Mouse (Mus musculus): Measurements from ENCODE around the gene C2cd4a. TPM values are rescaled to one million over a fixed set of nuclear protein-coding genes. Genes with fewer than 3 reads are reported as not detected.

C2cd4a gene
- polyA plus RNA-seq, 1 experiment from 2014 or later: 0.46 TPM

DNA sequence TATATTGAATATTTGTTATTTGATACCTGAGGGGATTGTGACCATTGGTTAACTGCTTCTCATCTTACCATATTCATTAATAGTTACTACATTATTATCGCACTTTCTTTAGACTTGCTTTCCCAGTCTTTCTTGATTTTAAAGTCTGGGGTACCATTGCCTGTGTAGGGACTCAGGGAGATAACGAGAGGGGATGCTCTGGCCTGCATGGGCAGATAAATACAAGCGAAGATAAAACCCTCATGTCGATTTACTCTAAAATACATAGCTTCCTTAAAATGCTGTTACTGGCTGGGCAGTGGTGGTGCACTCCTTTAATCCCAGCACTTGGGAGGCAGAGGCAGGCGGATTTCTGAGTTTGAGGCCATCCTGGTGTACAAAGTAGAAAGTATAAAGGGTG is 31.2 kb upstream of the C2cd4a start:
- H3K4me1 ChIP-seq (ENCODE audit: control insufficient read depth, insufficient read depth, low read depth, low read length): no peaks in the 10 kb centered on the region
- H3K4me3 ChIP-seq (ENCODE audit: low read length): no peak overlapping the region
- no peaks in the 10 kb centered on the region for H3K9me3 ChIP-seq (ENCODE audit: control insufficient read depth, low read length)
- no peak overlapping the region for H3K9ac ChIP-seq (ENCODE audit: low read depth, low read length)
- H3K36me3 ChIP-seq (ENCODE audit: control insufficient read depth, insufficient read depth, low read length): no peaks in the 10 kb centered on the region
- no peak overlapping the region for H3K4me2 ChIP-seq (ENCODE audit: low read length)
- WGBS: 92% methylated on average over 5 of the region's 5 CpGs
- no peak for ATAC-seq
- no peaks in the 10 kb centered on the region for H3K27me3 ChIP-seq (replicated peaks; ENCODE audit: control insufficient read depth, insufficient read depth, low read length)
- H3K27ac ChIP-seq (ENCODE audit: low read depth, low read length): no peak overlapping the region

- H3K27ac ChIP-seq (ENCODE audit: low read depth, low read length): no peak overlapping the region
- no peaks in the 10 kb centered on the region for H3K9me3 ChIP-seq (ENCODE audit: control insufficient read depth, low read length)
- H3K4me3 ChIP-seq (ENCODE audit: low read length): no peak overlapping the region
- ATAC-seq: no peak
- no peak overlapping the region for H3K9ac ChIP-seq (ENCODE audit: low read depth, low read length)
- H3K4me1 ChIP-seq (ENCODE audit: control insufficient read depth, insufficient read depth, low read depth, low read length): no peaks in the 10 kb centered on the region
- H3K27me3 ChIP-seq (replicated peaks; ENCODE audit: control insufficient read depth, insufficient read depth, low read length): no peaks in the 10 kb centered on the region
- peaks cover under 1% of the 10 kb centered on the region; the same call in 1 of the 2 replicates for H3K36me3 ChIP-seq (ENCODE audit: control insufficient read depth, insufficient read depth, low read length)
- no peak overlapping the region for H3K4me2 ChIP-seq (ENCODE audit: low read length)
- 94% methylated on average over 2 of the region's 2 CpGs for WGBS
Observed at GRCm38 (mm10) chr9:67860273-67860672, 28.1 kb upstream of the C2cd4a start.

DNA sequence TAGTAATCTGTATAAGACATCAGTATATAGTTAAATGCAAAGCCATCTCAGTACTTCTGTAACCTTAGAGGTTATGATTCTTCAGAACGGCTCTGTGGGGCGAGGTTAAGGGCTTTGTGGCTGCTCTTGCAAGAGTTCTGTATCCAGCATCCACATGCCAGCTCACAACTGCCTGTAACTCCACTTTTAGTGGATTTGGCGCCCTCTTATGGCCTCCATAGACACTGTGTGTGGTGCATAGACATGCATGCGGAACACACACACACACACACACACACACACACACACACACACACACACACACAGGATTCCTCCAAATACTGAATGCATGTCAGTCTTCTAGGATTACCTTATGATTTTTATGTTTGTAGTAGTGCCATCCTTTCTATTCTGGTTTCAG is 19.0 kb upstream of the C2cd4a start:
- peaks cover 7% of the 10 kb centered on the region; the same call in 1 of the 2 replicates for H3K36me3 ChIP-seq (ENCODE audit: control insufficient read depth, insufficient read depth, low read length)
- no peaks in the 10 kb centered on the region for H3K9me3 ChIP-seq (ENCODE audit: control insufficient read depth, low read length)

GRCm38 (mm10) chr9:67849846-67850245 is 17.7 kb upstream of the C2cd4a start:
- Histone ChIP-seq H3K4me1 (ENCODE audit: control insufficient read depth, insufficient read depth, low read depth, low read length) (no peaks in the 10 kb centered on the region), H3K36me3 (ENCODE audit: control insufficient read depth, insufficient read depth, low read length) (peaks cover 2% of the 10 kb centered on the region; the same call in 1 of the 2 replicates), H3K4me2 (ENCODE audit: low read length) (no peak overlapping the region), H3K9ac (ENCODE audit: low read depth, low read length) (no peak overlapping the region), H3K4me3 (ENCODE audit: low read length) (no peak overlapping the region), H3K27ac (ENCODE audit: low read depth, low read length) (no peak overlapping the region), H3K9me3 (ENCODE audit: control insufficient read depth, low read length) (no peaks in the 10 kb centered on the region), H3K27me3 (replicated peaks; ENCODE audit: control insufficient read depth, insufficient read depth, low read length) (no peaks in the 10 kb centered on the region)
- 95% methylated on average over 3 of the region's 3 CpGs for WGBS
- no peak for ATAC-seq

More for the DNA sequence above, 19.0 kb upstream of the C2cd4a start:
- ATAC-seq: no peak
- Histone ChIP-seq H3K4me2 (ENCODE audit: low read length) (no peak overlapping the region), H3K27me3 (replicated peaks; ENCODE audit: control insufficient read depth, insufficient read depth, low read length) (no peaks in the 10 kb centered on the region), H3K27ac (ENCODE audit: low read depth, low read length) (no peak overlapping the region), H3K4me1 (ENCODE audit: control insufficient read depth, insufficient read depth, low read depth, low read length) (no peaks in the 10 kb centered on the region), H3K4me3 (ENCODE audit: low read length) (no peak overlapping the region), H3K9ac (ENCODE audit: low read depth, low read length) (no peak overlapping the region)
- 90% methylated on average over 4 of the region's 4 CpGs for WGBS

DNA sequence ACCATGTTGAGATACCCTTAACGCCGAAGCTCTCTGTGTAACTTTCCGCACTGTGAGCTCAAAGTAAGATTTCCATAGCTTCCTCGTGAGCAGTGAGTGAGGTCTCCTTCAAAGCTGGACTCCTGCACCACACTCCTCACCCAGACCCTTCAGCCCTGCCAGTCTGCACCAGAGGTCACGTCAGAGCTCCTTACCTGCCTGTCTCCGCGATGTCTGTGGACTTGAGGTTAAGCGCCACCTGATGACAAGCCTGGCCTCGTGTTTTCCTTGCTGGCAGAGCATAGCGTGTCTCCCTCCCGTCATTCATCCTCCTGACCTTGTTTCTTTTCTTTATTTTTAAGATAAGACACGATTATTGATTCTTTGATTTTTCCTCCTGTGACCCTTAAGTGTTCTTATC is 17.3 kb upstream of the C2cd4a start:
- Histone ChIP-seq H3K27ac (ENCODE audit: low read depth, low read length) (no peak overlapping the region), H3K4me1 (ENCODE audit: control insufficient read depth, insufficient read depth, low read depth, low read length) (no peaks in the 10 kb centered on the region), H3K27me3 (replicated peaks; ENCODE audit: control insufficient read depth, insufficient read depth, low read length) (no peaks in the 10 kb centered on the region), H3K4me3 (ENCODE audit: low read length) (no peak overlapping the region), H3K9me3 (ENCODE audit: control insufficient read depth, low read length) (no peaks in the 10 kb centered on the region), H3K9ac (ENCODE audit: low read depth, low read length) (no peak overlapping the region), H3K36me3 (ENCODE audit: control insufficient read depth, insufficient read depth, low read length) (no peaks in the 10 kb centered on the region), H3K4me2 (ENCODE audit: low read length) (no peak overlapping the region)
- 87% methylated on average over 12 of the region's 12 CpGs for WGBS
- no peak for ATAC-seq

GRCm38 (mm10) chr9:67847606-67848005 is 15.5 kb upstream of the C2cd4a start:
- no peaks in the 10 kb centered on the region for H3K36me3 ChIP-seq (ENCODE audit: control insufficient read depth, insufficient read depth, low read length)
- no peak overlapping the region for H3K4me2 ChIP-seq (ENCODE audit: low read length)
- H3K9me3 ChIP-seq (ENCODE audit: control insufficient read depth, low read length): no peaks in the 10 kb centered on the region
- no peak overlapping the region for H3K9ac ChIP-seq (ENCODE audit: low read depth, low read length)
- no peaks in the 10 kb centered on the region for H3K27me3 ChIP-seq (replicated peaks; ENCODE audit: control insufficient read depth, insufficient read depth, low read length)
- no peak for ATAC-seq
- H3K4me3 ChIP-seq (ENCODE audit: low read length): no peak overlapping the region
- no peak overlapping the region for H3K27ac ChIP-seq (ENCODE audit: low read depth, low read length)
- H3K4me1 ChIP-seq (ENCODE audit: control insufficient read depth, insufficient read depth, low read depth, low read length): no peaks in the 10 kb centered on the region
- 71% methylated on average over 3 of the region's 3 CpGs for WGBS

DNA sequence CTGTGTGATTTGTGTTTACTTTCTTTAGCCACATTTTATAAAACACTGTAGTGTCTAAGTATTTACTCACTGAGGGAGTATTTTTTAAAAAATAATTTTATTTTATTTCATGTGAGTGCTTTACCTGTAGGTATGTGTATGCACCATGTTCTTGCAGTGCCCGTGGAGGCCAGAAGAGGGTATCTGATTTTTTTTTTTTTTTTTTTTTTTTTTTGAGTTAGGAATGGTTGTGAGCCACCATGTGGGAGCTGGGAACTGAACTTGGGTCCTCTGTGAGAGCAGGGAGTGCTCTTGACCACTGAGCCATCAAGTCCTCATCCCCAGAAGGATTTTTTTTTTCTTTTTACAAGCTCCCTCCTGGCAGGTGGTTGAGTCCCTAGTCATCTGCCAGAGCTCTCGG is 14.0 kb upstream of the C2cd4a start:
- no peak overlapping the region for H3K27ac ChIP-seq (ENCODE audit: low read depth, low read length)
- 98% methylated on average over 2 of the region's 2 CpGs for WGBS

GRCm38 (mm10) chr9:67845648-67846047 is 13.5 kb upstream of the C2cd4a start:
- no peak for ATAC-seq
- H3K4me3 ChIP-seq (ENCODE audit: low read length): no peak overlapping the region
- no peak overlapping the region for H3K9ac ChIP-seq (ENCODE audit: low read depth, low read length)
- peaks cover 5% of the 10 kb centered on the region for H3K4me1 ChIP-seq (ENCODE audit: control insufficient read depth, insufficient read depth, low read depth, low read length)
- no peaks in the 10 kb centered on the region for H3K27me3 ChIP-seq (replicated peaks; ENCODE audit: control insufficient read depth, insufficient read depth, low read length)
- no peaks in the 10 kb centered on the region for H3K36me3 ChIP-seq (ENCODE audit: control insufficient read depth, insufficient read depth, low read length)
- WGBS: 74% methylated on average over 5 of the region's 5 CpGs
- no peaks in the 10 kb centered on the region for H3K9me3 ChIP-seq (ENCODE audit: control insufficient read depth, low read length)
- no peak overlapping the region for H3K27ac ChIP-seq (ENCODE audit: low read depth, low read length)
- H3K4me2 ChIP-seq (ENCODE audit: low read length): no peak overlapping the region

More for the DNA sequence above, 14.0 kb upstream of the C2cd4a start:
- Histone ChIP-seq H3K4me3 (ENCODE audit: low read length) (no peak overlapping the region), H3K36me3 (ENCODE audit: control insufficient read depth, insufficient read depth, low read length) (no peaks in the 10 kb centered on the region), H3K4me2 (ENCODE audit: low read length) (no peak overlapping the region), H3K4me1 (ENCODE audit: control insufficient read depth, insufficient read depth, low read depth, low read length) (peaks cover 1% of the 10 kb centered on the region), H3K9me3 (ENCODE audit: control insufficient read depth, low read length) (no peaks in the 10 kb centered on the region), H3K27me3 (replicated peaks; ENCODE audit: control insufficient read depth, insufficient read depth, low read length) (no peaks in the 10 kb centered on the region), H3K9ac (ENCODE audit: low read depth, low read length) (no peak overlapping the region)
- no peak for ATAC-seq

DNA sequence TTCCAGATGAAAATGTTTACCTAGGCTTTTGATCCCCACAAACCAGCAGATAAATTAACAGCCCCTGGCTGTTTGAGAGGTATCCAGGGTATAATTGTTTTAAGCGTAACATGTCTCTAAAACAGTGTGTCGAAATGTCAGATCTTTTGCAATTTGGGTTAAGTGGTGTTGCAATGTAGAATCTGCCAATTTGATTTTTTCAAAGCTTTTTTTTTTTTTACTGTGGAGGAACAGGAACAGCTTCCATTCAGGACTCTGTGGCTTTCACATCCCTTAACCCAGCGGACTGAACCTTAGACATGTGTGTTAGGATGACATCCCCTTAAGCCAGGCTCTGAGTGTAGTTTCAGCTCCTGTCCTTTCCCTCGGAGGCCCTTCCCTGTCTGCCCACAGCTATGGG is 12.9 kb upstream of the C2cd4a start:
- Histone ChIP-seq H3K9me3 (ENCODE audit: control insufficient read depth, low read length) (no peaks in the 10 kb centered on the region), H3K4me3 (ENCODE audit: low read length) (no peak overlapping the region), H3K27ac (ENCODE audit: low read depth, low read length) (no peak overlapping the region), H3K4me2 (ENCODE audit: low read length) (no peak overlapping the region), H3K4me1 (ENCODE audit: control insufficient read depth, insufficient read depth, low read depth, low read length) (peaks cover 5% of the 10 kb centered on the region), H3K27me3 (replicated peaks; ENCODE audit: control insufficient read depth, insufficient read depth, low read length) (no peaks in the 10 kb centered on the region), H3K9ac (ENCODE audit: low read depth, low read length) (no peak overlapping the region), H3K36me3 (ENCODE audit: control insufficient read depth, insufficient read depth, low read length) (no peaks in the 10 kb centered on the region)
- no peak for ATAC-seq
- 83% methylated on average over 4 of the region's 4 CpGs for WGBS

DNA sequence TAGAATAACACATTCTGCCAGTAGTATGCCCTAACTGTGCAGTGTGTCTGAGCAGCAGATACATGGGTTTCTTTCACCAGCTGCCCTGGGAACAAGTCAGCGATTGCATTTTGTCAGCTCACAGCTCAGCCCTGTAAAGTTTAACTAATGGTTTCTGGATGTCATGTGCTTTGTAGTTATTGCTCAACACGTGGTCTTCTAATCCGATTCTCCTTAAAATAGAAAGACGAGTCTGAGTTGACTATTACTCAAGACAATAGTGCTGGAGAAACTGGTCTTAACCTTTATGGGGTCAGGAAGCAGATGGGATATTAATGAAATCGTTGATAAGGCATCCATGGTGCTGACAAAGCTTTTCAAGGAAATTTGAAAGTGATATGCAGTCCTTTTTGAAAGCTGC is 10.7 kb upstream of the C2cd4a start:
- Histone ChIP-seq H3K4me1 (ENCODE audit: control insufficient read depth, insufficient read depth, low read depth, low read length) (peaks cover 5% of the 10 kb centered on the region), H3K9ac (ENCODE audit: low read depth, low read length) (no peak overlapping the region), H3K36me3 (ENCODE audit: control insufficient read depth, insufficient read depth, low read length) (no peaks in the 10 kb centered on the region), H3K4me3 (ENCODE audit: low read length) (no peak overlapping the region), H3K4me2 (ENCODE audit: low read length) (no peak overlapping the region), H3K27me3 (replicated peaks; ENCODE audit: control insufficient read depth, insufficient read depth, low read length) (no peaks in the 10 kb centered on the region), H3K27ac (ENCODE audit: low read depth, low read length) (no peak overlapping the region), H3K9me3 (ENCODE audit: control insufficient read depth, low read length) (no peaks in the 10 kb centered on the region)
- WGBS: 72% methylated on average over 5 of the region's 5 CpGs
- ATAC-seq: no peak
